Mouse (Mus musculus) embryonic facial prominence, embryonic 11.5 days (tissue): ENCODE results near the gene Ajap1. TPM values are rescaled to one million over a fixed set of nuclear protein-coding genes. Genes with fewer than 3 reads are reported as not detected.

ENCODE experiments used
- ATAC-seq: fragments of 200-750 bp; cut with Nextera tagmentation; replicated peaks from 2 replicates; pipeline ENCODE4 v1.8.0; 2017; ENCODE audit warnings: low read depth; ENCODE audit not compliant: insufficient number of reproducible peaks, low FRiP score, low TSS enrichment
- DNase-seq: peaks from one replicate; pipeline ENCODE4 v3.0.0-alpha.2; 2015; ENCODE audit warnings: low spot score
- H3K27ac ChIP-seq: fragments of 300-500 bp; sonication (generic); replicated peaks from 2 replicates; pipeline ENCODE4 v1.5.1; 2014; ENCODE audit warnings: mild to moderate bottlenecking, low read depth, low read length, control low read depth
- H3K27me3 ChIP-seq: fragments of 300-500 bp; sonication (generic); 2 replicates; pipeline ENCODE4 v1.6.1; 2014; ENCODE audit warnings: mild to moderate bottlenecking, low read length, moderate library complexity, mixed read lengths; ENCODE audit not compliant: control insufficient read depth, insufficient read depth
- H3K36me3 ChIP-seq: fragments of 300-500 bp; sonication (generic); replicated peaks from 2 replicates; pipeline ENCODE4 v1.6.1; 2014; ENCODE audit warnings: low read depth, mild to moderate bottlenecking, low read length, moderate library complexity, mixed read lengths; ENCODE audit not compliant: control insufficient read depth, insufficient read depth
- H3K4me1 ChIP-seq: fragments of 300-500 bp; sonication (generic); 2 replicates; pipeline ENCODE4 v1.6.1; 2014; ENCODE audit warnings: low read length, mixed read lengths; ENCODE audit not compliant: control insufficient read depth, insufficient read depth
- H3K4me2 ChIP-seq: fragments of 300-500 bp; sonication (generic); 2 replicates; pipeline ENCODE4 v1.6.1; 2014; ENCODE audit warnings: low read depth, mild to moderate bottlenecking, control low read depth, low read length, moderate library complexity
- H3K4me3 ChIP-seq: fragments of 300-500 bp; sonication (generic); 2 replicates; pipeline ENCODE4 v1.5.1; 2014; ENCODE audit warnings: low read depth, low read length, control low read depth
- H3K9ac ChIP-seq: fragments of 300-500 bp; sonication (generic); replicated peaks from 2 replicates; pipeline ENCODE4 v1.6.1; 2014; ENCODE audit warnings: mild to moderate bottlenecking, control low read depth, low read length
- H3K9me3 ChIP-seq: fragments of 300-500 bp; sonication (generic); replicated peaks from 2 replicates; pipeline ENCODE4 v1.6.1; 2016; ENCODE audit warnings: mild to moderate bottlenecking, low read length, inconsistent platforms, mixed read lengths; ENCODE audit not compliant: control insufficient read depth
- WGBS: fragments of 180-500 bp; shearing (Covaris S2); extraction: QIAGEN DNeasy Blood & Tissue Kit; methylation state at CpG from one replicate; pipeline ENCODE4 v1.1.7; 2014; 5-methylcytosine and 5-hydroxymethylcytosine counted together
- polyA plus RNA-seq: library from polyadenylated mRNA; unstranded; fragments of >200 nt; fragmentation: Nextera tagmentation; extraction: Ambion mirVana; gene quantifications from 2 replicates; pipeline ENCODE4 v1.2.1, GENCODE M21; 2014

The Ajap1 gene
- polyA plus RNA-seq, 1 experiment from 2014 or later: 0.20 TPM

DNA sequence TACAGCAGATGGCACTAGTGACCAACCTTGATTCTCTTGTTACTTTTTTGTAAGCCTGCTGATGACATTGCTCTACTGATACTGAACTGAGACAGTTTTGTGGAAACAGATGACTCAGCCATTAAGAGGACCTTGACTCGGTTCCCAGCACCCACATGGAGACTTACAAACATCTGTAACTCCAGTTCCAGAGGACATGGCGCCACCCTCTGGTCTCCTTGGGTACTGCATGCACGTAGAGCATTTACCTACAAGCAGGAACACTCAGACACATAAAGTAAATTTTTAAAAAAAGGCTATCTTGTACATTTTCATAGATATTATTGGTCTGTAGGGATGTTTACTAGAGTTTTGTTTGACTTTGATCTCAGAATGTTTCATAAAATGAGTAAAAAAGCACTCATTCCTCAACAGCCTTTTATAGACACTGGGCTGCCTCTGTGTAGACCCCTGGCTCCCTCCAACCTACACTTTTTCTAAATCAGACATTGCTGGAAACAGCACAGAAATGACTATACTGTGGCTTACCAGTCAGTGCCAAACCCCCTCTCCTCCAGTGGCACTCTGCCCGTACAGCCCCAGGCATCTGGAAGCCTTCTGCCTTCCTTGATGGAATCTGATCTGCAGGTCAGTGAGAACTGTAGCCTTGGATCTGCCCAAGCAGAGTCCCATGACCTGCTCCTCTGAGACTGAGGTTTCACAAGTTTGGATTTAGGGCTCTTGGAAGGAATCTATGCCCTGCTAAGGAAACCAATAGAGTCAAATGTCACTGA is 8.9 kb downstream of the Ajap1 start:
- Histone ChIP-seq H3K27ac (no peak overlapping the region), H3K9ac (no peak overlapping the region), H3K4me3 (no peak overlapping the region), H3K9me3 (no peaks in the 10 kb centered on the region), H3K36me3 (no peaks in the 10 kb centered on the region), H3K4me2 (no peak overlapping the region), H3K27me3 (peaks cover 5% of the 10 kb centered on the region; the same call in 1 of the 2 replicates), H3K4me1 (no peaks in the 10 kb centered on the region)
- WGBS: 73% methylated on average over 4 of the region's 4 CpGs
- DNase-seq (no peak), ATAC-seq (no peak)

DNA sequence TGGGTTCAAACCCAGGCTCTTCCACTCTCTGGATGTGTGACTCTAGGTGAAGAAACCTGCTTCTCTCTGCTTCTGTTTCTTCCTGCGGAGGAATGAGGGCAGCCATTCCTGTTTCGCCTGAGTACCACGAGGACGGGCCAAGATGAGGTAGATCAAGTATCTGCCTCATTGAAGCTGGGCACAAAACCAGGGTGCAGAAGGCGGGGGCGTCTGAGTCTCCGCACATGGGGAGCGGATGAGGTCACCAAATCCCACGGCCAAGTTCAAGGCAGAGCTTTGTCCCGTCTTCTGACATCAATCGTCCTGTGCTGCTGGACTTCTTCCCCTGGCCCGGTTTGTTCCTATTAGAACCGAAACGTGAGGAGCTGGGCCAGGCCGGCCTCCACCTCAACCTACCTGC is 12.9 kb downstream of the Ajap1 start:
- Histone ChIP-seq H3K4me1 (no peaks in the 10 kb centered on the region), H3K27me3 (no peaks in the 10 kb centered on the region), H3K9ac (no peak overlapping the region), H3K4me3 (no peak overlapping the region), H3K36me3 (no peaks in the 10 kb centered on the region), H3K4me2 (no peak overlapping the region), H3K9me3 (no peaks in the 10 kb centered on the region), H3K27ac (no peak overlapping the region)
- ATAC-seq (no peak), DNase-seq (no peak)
- 85% methylated on average over 15 of the region's 15 CpGs for WGBS

DNA sequence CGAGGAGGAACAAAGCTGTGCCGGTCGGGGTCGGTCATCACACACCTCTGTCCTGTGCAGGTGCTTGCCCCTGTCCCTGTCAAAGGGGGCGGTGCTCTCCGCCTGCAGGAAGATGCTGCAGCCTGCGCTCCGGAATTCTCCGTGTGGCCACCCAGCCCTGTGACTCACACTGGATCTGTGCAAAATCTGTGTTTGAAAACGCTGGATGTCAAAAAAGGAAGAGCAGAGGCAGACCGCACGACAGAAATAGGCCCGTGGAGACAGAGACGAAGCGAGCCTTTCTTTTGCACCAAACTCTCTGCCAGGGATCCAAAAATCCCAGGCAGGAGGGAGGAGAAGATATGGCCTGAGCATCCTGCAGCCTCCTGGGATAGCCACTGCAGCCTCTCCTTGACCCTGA is 22.7 kb downstream of the Ajap1 start:
- no peaks in the 10 kb centered on the region for H3K36me3 ChIP-seq
- ATAC-seq (no peak), DNase-seq (no peak)
- no peak overlapping the region for H3K27ac ChIP-seq
- H3K27me3 ChIP-seq: no peaks in the 10 kb centered on the region
- no peak overlapping the region for H3K4me3 ChIP-seq
- H3K9me3 ChIP-seq: no peaks in the 10 kb centered on the region
- H3K9ac ChIP-seq: no peak overlapping the region
- 89% methylated on average over 15 of the region's 15 CpGs for WGBS
- no peaks in the 10 kb centered on the region for H3K4me1 ChIP-seq
- H3K4me2 ChIP-seq: no peak overlapping the region

DNA sequence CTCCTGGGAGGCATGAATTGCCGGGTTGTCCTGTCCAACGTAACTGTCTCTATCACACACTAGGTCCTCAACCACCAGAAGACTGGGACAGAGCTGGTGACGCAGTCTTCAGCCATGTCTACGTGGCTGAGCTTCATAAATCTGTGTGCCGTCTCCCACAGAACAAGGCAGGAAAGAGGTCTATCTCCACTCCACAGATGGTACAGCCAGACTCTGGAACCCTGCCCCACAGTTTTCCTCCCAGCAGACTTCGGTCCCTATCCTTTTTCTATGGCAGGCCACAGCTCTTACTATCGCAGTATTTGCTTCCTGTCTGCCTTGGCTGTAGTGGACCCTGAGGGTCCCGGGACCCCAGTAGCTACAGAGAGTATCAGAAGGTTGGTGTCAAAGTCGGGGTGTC is 23.1 kb downstream of the Ajap1 start:
- Histone ChIP-seq H3K4me2 (no peak overlapping the region), H3K9ac (no peak overlapping the region), H3K36me3 (no peaks in the 10 kb centered on the region), H3K9me3 (no peaks in the 10 kb centered on the region), H3K27ac (no peak overlapping the region), H3K4me1 (no peaks in the 10 kb centered on the region), H3K4me3 (no peak overlapping the region), H3K27me3 (no peaks in the 10 kb centered on the region)
- DNase-seq (no peak), ATAC-seq (no peak)
- WGBS: 93% methylated on average over 9 of the region's 9 CpGs

DNA sequence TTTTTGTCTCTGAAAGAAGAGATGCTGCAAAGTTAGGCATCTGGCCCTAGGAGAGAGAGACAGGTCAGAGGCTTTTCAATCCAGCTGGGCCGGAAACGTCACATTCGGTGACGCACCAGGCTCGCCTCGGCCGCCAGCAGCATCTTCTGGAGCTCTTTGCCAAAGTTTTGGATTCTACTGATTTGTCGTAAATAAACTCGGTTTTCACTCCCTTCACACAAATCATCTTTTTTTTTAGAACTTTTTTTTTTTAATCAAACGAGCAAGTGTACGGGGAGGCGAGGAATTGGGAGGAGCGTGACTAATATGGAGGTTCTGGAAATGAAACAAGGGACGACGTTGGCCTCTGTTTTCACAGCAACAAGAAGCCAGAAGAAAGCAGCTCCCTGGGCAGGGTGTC is 23.8 kb downstream of the Ajap1 start:
- no peak overlapping the region for H3K9ac ChIP-seq
- H3K36me3 ChIP-seq: no peaks in the 10 kb centered on the region
- no peaks in the 10 kb centered on the region for H3K9me3 ChIP-seq
- no peaks in the 10 kb centered on the region for H3K27me3 ChIP-seq
- no peak overlapping the region for H3K4me3 ChIP-seq
- 90% methylated on average over 15 of the region's 15 CpGs for WGBS
- no peak overlapping the region for H3K27ac ChIP-seq
- H3K4me1 ChIP-seq: no peaks in the 10 kb centered on the region
- ATAC-seq (no peak), DNase-seq (no peak)
- no peak overlapping the region for H3K4me2 ChIP-seq

DNA sequence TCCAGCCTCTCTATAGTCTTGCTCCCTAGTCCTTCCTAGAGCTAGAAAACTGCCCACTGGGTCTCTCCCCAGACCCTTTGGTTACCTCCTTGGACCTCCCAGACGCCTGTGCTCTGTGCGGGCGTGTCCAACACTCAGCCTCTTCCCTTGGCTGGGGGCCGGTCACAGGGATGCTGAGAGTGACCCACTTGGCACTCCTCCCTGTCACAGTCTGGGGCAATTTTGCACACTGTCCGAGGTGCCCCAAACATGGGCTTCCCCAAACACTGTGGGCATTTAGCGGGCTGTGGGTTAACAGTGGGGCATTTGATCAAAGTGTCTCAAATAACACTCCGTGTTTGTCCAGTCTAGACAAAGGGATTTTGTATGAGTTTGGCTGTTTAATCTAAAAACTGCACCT is 29.1 kb downstream of the Ajap1 start:
- H3K27me3 ChIP-seq: no peaks in the 10 kb centered on the region
- H3K4me1 ChIP-seq: no peaks in the 10 kb centered on the region
- H3K9me3 ChIP-seq: no peaks in the 10 kb centered on the region
- ATAC-seq (no peak), DNase-seq (no peak)
- H3K4me3 ChIP-seq: no peak overlapping the region
- H3K4me2 ChIP-seq: no peak overlapping the region
- no peak overlapping the region for H3K9ac ChIP-seq
- no peaks in the 10 kb centered on the region for H3K36me3 ChIP-seq
- 90% methylated on average over 7 of the region's 7 CpGs for WGBS
- H3K27ac ChIP-seq: no peak overlapping the region

DNA sequence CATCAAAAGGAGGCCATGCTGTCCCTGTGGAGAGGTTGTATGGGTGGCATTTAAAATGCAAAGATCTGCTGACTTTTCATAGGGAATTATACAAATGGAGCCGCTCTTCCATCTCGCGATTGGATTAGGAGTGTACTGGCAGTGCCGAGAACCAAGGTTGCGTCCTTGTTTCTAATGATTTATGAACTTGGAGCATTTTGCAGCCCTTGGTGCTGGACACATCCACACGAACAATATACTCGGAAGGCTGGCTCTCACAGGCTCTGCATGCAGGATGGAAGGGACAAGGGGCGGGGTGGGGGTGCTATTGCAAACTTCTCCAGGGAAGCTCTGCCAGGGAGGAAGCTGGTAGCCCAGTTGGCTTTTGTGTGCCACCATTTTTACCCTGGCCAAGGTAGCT is 31.1 kb downstream of the Ajap1 start:
- ATAC-seq: no peak
- H3K4me3 ChIP-seq: no peak overlapping the region
- H3K27ac ChIP-seq: no peak overlapping the region
- no peak for DNase-seq
- H3K4me1 ChIP-seq: no peaks in the 10 kb centered on the region
- 88% methylated on average over 8 of the region's 8 CpGs for WGBS
- no peaks in the 10 kb centered on the region for H3K9me3 ChIP-seq
- H3K9ac ChIP-seq: no peak overlapping the region
- no peaks in the 10 kb centered on the region for H3K27me3 ChIP-seq
- no peaks in the 10 kb centered on the region for H3K36me3 ChIP-seq
- no peak overlapping the region for H3K4me2 ChIP-seq

DNA sequence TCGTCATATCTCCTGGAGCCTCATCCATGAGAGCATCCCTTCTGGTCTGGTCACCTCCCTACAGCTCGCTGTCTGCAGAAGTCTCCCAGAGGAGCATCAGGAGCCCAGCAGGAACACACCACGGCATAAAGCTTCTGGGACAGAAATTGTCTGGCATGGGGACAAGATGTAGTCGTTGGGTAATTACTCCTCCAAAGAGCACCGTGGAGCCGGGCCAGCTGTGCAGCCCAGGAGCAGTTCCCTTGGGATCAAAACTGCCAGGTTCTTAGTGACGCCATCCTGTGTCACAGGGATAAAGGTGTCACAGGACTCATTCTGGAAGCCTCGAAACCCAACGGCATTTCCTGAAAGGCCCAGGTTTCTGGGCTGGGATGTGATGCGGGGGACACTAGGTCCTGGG is 40.1 kb downstream of the Ajap1 start:
- H3K4me1 ChIP-seq: no peaks in the 10 kb centered on the region
- WGBS: 85% methylated on average over 10 of the region's 10 CpGs
- H3K27me3 ChIP-seq: no peaks in the 10 kb centered on the region
- no peaks in the 10 kb centered on the region for H3K36me3 ChIP-seq
- H3K27ac ChIP-seq: no peak overlapping the region
- DNase-seq: no peak
- H3K9ac ChIP-seq: no peak overlapping the region
- no peak for ATAC-seq
- H3K9me3 ChIP-seq: no peaks in the 10 kb centered on the region
- H3K4me2 ChIP-seq: no peak overlapping the region
- H3K4me3 ChIP-seq: no peak overlapping the region
